Mouse (Mus musculus) cortical plate, adult 2 months (tissue): ENCODE measurements around the gene Arl6ip5.

Experiments
- CTCF ChIP-seq: fragments of 200-500 bp; IDR thresholded peaks from 2 replicates; pipeline ENCODE4 v1.5.1; 2011; ENCODE audit warnings: mild to moderate bottlenecking, control low read depth, low read length; ENCODE audit not compliant: insufficient read depth; ENCODE audit errors: extremely low read depth
- POLR2A ChIP-seq: fragments of 200-500 bp; IDR thresholded peaks from 2 replicates; pipeline ENCODE4 v1.6.1; 2011; ENCODE audit warnings: mild to moderate bottlenecking, low read length, control low read depth; ENCODE audit not compliant: insufficient read depth; ENCODE audit errors: extremely low read depth

GRCm38 (mm10) chr6:97210962-97211601 lies 593 bp downstream of the Arl6ip5 start:
- TF ChIP-seq CTCF = no peak
- no peak for TF ChIP-seq POLR2A
